Mouse (Mus musculus): ENCODE results near the gene Krtap9-3. TPM values are rescaled to one million over a fixed set of nuclear protein-coding genes. Genes with fewer than 3 reads are reported as not detected.

Gene Krtap9-3
- polyA plus RNA-seq, 2 experiments from 2014 or later, result not detected

DNA sequence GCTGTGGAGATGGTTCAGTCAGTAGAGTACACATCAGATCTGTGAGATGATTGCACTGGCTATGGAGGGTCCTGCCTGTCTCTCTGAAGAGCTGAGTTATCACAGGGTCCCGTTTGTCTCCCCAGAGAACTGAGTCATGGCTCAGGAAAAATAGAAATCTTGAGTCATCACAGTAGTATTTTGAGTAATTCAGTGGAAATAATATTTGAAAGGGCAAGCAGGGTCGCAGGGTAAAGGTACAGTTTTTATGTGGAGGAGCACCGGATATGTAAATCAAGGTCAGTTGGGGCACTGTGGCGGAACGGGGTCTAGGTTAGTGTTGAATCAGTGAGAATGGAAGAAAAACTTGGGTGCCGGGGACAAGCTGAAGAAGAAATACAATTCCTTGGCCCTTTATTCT lies 35.3 kb downstream of the Krtap9-3 start:
- no peak for ATAC-seq

DNA sequence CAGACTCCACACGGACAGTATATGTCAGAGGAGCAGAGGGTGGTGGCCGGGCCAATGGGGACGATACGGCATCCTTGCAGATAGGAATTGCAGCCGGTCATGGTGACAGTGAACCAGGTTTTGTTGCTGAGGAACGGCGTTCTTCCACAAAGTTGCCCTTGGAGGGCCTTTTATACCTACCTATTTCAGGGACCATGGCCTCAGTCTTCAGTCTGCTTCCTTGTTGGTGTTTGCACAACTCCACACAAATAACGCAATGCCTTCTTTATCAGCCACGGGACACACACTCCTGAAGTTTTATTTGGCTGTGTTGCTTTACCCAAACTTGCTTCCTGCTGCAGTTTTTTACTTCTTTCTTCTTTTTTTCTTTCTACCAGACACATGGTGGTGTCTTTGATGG lies 38.5 kb downstream of the Krtap9-3 start, which contains the start of gene Gm11939:
Gene Gm11939 (minus strand): TSS at position 101 of the 400 bp plus-strand sequence.
- ATAC-seq, result no peak

DNA sequence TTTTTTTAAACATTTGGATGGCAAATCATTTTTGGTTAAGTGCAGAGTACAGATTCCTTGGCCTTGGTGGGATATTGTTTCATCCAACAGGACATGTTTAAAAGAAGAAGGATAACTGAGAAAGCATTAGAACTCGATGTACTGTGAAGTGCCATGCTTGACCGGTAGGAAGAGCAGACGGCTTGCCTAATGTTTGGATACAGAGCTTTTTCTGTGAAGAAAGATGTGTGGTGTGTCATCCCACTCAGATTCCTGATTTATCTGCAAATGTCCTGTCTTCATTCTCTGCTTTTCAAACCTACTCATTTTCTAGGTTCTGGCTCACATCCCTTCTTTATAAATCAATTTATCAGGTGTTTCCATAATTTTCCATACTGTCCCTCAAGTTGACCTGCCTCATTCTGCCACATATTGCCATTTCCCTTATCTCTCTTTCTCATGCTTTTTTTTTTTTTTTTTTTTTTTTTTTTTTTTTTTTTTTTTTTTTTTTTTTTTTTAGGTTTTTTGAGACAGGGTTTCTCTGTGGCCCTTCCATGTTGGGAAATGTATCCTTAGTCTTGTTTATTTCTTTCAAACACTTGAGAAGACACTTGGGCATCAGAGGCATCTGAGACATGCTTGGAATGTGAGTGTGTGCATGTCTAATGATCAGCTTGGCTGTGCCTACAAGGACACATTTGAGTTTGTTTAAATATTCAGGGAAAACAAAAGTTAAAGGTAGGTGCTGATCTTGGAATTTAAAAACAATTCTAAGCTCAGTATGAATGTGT lies 39.7 kb downstream of the Krtap9-3 start:
- no peak for ATAC-seq

DNA sequence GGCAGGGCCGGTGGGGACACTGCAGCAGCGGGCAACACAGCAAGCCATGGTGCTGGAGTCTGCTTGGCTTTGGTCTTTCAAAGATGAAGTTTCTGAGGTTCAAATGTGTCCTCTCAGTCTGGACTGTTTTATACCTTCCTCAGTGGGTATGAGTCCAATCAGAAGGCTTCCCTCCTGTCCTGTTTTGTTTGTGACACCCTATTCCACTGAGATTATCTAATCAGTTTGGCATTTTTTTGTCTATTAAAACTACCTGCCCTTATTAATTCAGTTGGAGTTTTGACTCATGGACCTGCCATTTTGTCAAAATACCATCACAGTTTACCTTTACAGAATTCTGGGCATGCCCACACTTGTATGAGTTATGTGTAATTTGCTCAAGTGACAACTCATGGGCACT lies 41.2 kb downstream of the Krtap9-3 start, which contains the start of gene Krtap3-2:
Gene Krtap3-2 (minus strand): TSS at position 101 of the 400 bp plus-strand sequence.
- no peak for ATAC-seq

DNA sequence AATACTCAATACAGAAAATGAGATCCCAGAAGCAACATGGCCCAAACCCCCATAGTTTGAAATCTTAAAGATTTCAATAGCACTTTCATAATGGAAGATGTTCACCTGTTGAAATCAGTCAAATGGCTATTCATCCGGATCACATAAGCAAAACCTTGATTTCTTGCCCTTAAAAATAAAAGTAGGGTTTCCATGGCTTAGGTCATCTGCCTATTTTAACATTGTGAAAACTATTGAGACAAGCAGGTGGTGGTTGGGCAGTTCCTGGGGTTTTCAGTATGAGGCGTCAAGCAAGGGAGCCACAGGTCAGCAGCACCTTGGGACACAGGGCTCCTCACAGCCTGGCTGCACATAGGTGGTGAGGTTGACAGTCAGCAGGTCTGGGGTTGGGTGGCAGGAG lies 41.7 kb downstream of the Krtap9-3 start:
- ATAC-seq, result no peak

DNA sequence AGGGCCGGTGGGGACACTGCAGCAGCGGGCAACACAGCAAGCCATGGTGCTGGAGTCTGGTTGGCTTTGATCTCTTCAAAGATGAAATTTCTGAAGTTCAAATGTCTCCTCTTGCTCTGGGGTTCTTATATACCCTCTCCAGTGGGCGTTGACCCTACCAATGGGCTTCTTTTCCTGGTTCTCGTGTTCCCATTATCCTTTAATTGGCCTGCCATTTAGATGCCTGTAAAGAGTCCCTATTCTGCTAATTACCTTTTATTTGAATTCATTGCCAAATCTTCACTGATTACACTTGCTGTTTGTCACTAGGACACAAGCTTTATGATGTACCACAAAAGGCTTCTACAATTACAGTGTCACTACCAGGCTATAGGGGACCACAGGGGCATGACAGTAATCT lies 47.1 kb downstream of the Krtap9-3 start, which contains the start of gene Krtap3-3:
Gene Krtap3-3 (minus strand): TSS at position 101 of the 400 bp plus-strand sequence.
- no peak for ATAC-seq

DNA sequence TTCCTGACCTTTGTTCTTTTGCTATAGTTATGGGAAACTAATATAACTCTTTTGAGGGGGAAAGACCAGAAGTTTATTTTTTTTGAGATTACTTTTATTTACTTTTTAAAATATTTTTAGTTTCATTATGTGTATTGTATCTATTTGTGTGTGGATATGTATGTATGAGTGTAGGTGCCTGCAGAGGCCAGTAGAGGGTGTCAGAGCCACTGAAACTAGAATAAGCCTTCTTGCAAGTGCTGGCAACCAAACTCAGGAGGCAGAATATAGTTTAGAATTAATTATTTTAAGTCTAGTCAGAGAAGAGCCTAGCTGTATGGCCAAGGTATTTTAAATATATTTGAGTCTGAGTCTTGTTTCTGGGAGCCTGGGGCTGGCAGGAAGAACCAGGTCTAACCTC lies 50.0 kb downstream of the Krtap9-3 start:
- no peak for ATAC-seq

Other genes with a start within 250 kb of the Krtap9-3 start
- gene Krt27, start 247.0 kb downstream of the Krtap9-3 start, polyA plus RNA-seq (2017; shearing (Covaris generic)), result under 1 TPM in 1 of 2 experiments, not detected in 1; 0.21 TPM
- gene Krt28, start 223.2 kb downstream of the Krtap9-3 start, polyA plus RNA-seq (2017; shearing (Covaris generic)), result not detected
- gene Krt10, start 208.7 kb downstream of the Krtap9-3 start, polyA plus RNA-seq (2017; shearing (Covaris generic)), result 1 to 10 TPM; 3.6 to 4.2 TPM
- gene Krt12, start 175.8 kb downstream of the Krtap9-3 start, polyA plus RNA-seq (2017; shearing (Covaris generic)), result not detected
- under 1 TPM in 1 of 2 experiments, not detected in 1; 0.17 TPM for gene Krt20, start 160.0 kb downstream of the Krtap9-3 start, polyA plus RNA-seq (2017; shearing (Covaris generic))
- gene Krt23, start 105.0 kb downstream of the Krtap9-3 start, polyA plus RNA-seq (2017; shearing (Covaris generic)), result not detected
- not detected for gene Krt39, start 76.8 kb downstream of the Krtap9-3 start, polyA plus RNA-seq (2017; shearing (Covaris generic))
- gene Krt40, start 54.9 kb downstream of the Krtap9-3 start, polyA plus RNA-seq (2017; shearing (Covaris generic)), result not detected
- gene Krtap3-3, start 47.2 kb downstream of the Krtap9-3 start, polyA plus RNA-seq (2017; shearing (Covaris generic)), result not detected
- gene Krtap3-2, start 41.3 kb downstream of the Krtap9-3 start, polyA plus RNA-seq (2017; shearing (Covaris generic)), result not detected
- not detected for gene Gm11939, start 38.6 kb downstream of the Krtap9-3 start, polyA plus RNA-seq (2017; shearing (Covaris generic))
- not detected for gene Krtap3-1, start 31.5 kb downstream of the Krtap9-3 start, polyA plus RNA-seq (2017; shearing (Covaris generic))
- gene Krtap1-5, start 17.1 kb downstream of the Krtap9-3 start, polyA plus RNA-seq (2017; shearing (Covaris generic)), result not detected
- not detected for gene Krtap1-4, start 14.5 kb downstream of the Krtap9-3 start, polyA plus RNA-seq (2017; shearing (Covaris generic))
- gene Krtap1-3, start 6.8 kb downstream of the Krtap9-3 start, polyA plus RNA-seq (2017; shearing (Covaris generic)), result not detected
- gene Gm11938, start 5.2 kb upstream of the Krtap9-3 start, polyA plus RNA-seq (2017; shearing (Covaris generic)), result not detected
- not detected for gene Gm11937, start 12.1 kb upstream of the Krtap9-3 start, polyA plus RNA-seq (2017; shearing (Covaris generic))
- not detected for gene Krtap2-4, start 16.7 kb upstream of the Krtap9-3 start, polyA plus RNA-seq (2017; shearing (Covaris generic))
- gene Gm11562, start 22.3 kb upstream of the Krtap9-3 start, polyA plus RNA-seq (2017; shearing (Covaris generic)), result not detected
- gene Krtap4-1, start 30.1 kb upstream of the Krtap9-3 start, polyA plus RNA-seq (2017; shearing (Covaris generic)), result not detected
- not detected for gene Krtap4-2, start 37.0 kb upstream of the Krtap9-3 start, polyA plus RNA-seq (2017; shearing (Covaris generic))
- gene Krtap4-7, start 46.0 kb upstream of the Krtap9-3 start, polyA plus RNA-seq (2017; shearing (Covaris generic)), result not detected
- gene Gm11555, start 52.1 kb upstream of the Krtap9-3 start, polyA plus RNA-seq (2017; shearing (Covaris generic)), result not detected
- gene Gm11563, start 60.9 kb upstream of the Krtap9-3 start, polyA plus RNA-seq (2017; shearing (Covaris generic)), result not detected
- gene Krtap4-6, start 67.9 kb upstream of the Krtap9-3 start, polyA plus RNA-seq (2017; shearing (Covaris generic)), result not detected
- gene Gm14190, start 92.6 kb upstream of the Krtap9-3 start, polyA plus RNA-seq (2017; shearing (Covaris generic)), result not detected
- gene Gm14180, start 136.2 kb upstream of the Krtap9-3 start, polyA plus RNA-seq (2017; shearing (Covaris generic)), result not detected
- gene Gm11595, start 174.8 kb upstream of the Krtap9-3 start, polyA plus RNA-seq (2017; shearing (Covaris generic)), result not detected
- not detected for gene Krtap4-8, start 182.6 kb upstream of the Krtap9-3 start, polyA plus RNA-seq (2017; shearing (Covaris generic))
- not detected for gene Krtap4-9, start 187.1 kb upstream of the Krtap9-3 start, polyA plus RNA-seq (2017; shearing (Covaris generic))
- gene Gm11596, start 195.4 kb upstream of the Krtap9-3 start, polyA plus RNA-seq (2017; shearing (Covaris generic)), result not detected
- gene Gm11569, start 200.8 kb upstream of the Krtap9-3 start, polyA plus RNA-seq (2017; shearing (Covaris generic)), result not detected
- not detected for gene Gm11554, start 206.3 kb upstream of the Krtap9-3 start, polyA plus RNA-seq (2017; shearing (Covaris generic))
- gene Krtap4-13, start 211.8 kb upstream of the Krtap9-3 start, polyA plus RNA-seq (2017; shearing (Covaris generic)), result not detected
- not detected for gene Gm11564, start 217.6 kb upstream of the Krtap9-3 start, polyA plus RNA-seq (2017; shearing (Covaris generic))
- not detected for gene 2300003K06Rik, start 240.0 kb upstream of the Krtap9-3 start, polyA plus RNA-seq (2017; shearing (Covaris generic))

Measured in activated CD4-positive, CD25-positive, alpha-beta regulatory T cell, adult 4 months (primary cell).